Comparison of ENCODE assay signal across 22 mouse cellular contexts in the genomic region with DNA sequence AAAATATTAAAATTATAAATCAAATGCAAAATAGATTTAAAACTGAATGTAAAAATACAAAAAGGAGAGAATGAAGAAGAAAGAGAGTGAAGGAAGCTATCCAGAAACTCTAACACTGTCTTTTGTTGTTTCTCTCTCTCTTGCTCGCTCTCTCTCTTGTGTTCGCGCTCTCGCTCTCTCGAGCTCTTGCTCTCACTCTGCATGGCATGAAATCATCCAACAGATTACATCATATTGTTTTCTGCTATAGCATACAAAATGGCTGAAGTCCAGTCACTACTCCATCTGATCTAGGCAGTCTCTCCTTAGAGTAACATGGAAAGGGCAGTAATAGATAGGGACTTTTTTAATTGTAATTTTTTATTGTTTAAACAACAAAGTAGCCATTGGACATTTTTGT.
DNase-seq lines count a peak whose midpoint lies in the region; ATAC-seq and TF ChIP-seq lines count a peak whose summit lies in the region.
"Had no signal": no experiment of that assay in that cellular context is flagged by ENCODE, and none has a peak within 500 bp of the region (broad histone marks: within the 10 kb centered on the region; RNA-seq: fewer than 3 reads in every experiment).

No protein-coding gene starts in this region.

- H3K9ac ChIP-seq in forebrain, embryonic 14.5 days (ENCODE audit: low read length), result no peak overlapping the region
- no peak overlapping the region for H3K9ac ChIP-seq in forebrain, embryonic 16.5 days (replicated peaks; ENCODE audit: low read depth, low read length)
- H3K9ac ChIP-seq in forebrain, embryonic 15.5 days (replicated peaks), result no peak overlapping the region
- no peak overlapping the region for H3K9ac ChIP-seq in forebrain, postnatal 0 days

- no peak overlapping the region for H3K27ac ChIP-seq in forebrain, embryonic 14.5 days (ENCODE audit: low read depth, low read length)
- H3K27ac ChIP-seq in forebrain, embryonic 16.5 days (ENCODE audit: low read length), result no peak overlapping the region
- H3K27ac ChIP-seq in forebrain, embryonic 15.5 days (replicated peaks), result peak overlapping the region; percentile 52; the same call in 1 of the 2 replicates
- no peak overlapping the region for H3K27ac ChIP-seq in forebrain, postnatal 0 days (ENCODE audit: low read depth, low read length)
- H3K27ac ChIP-seq in left cerebral cortex, adult 2 months, result no peak overlapping the region

- peak; percentile 64 for DNase-seq in forebrain, embryonic 14.5 days (ENCODE audit: low spot score)
- DNase-seq in forebrain, postnatal 0 days, result no peak
- DNase-seq in brain, embryonic 14.5 days (ENCODE audit: low read depth), result peak; percentile 58
- no peak for DNase-seq in left cerebral cortex, adult 2 months (ENCODE audit: extremely low spot score in 1 of 2, low spot score in 2 of 2)
- DNase-seq: adrenal gland, adult 2 months; adrenal gland, adult 8-10 months; adrenal gland, postnatal 10 days; adrenal gland, postnatal 14 days; adrenal gland, postnatal 25 days; adrenal gland, postnatal 36 days; B cell, adult 2 months; cerebellum, adult 11 months; cerebellum, adult 11-12 months; cerebellum, adult 18-20 months; cerebellum, adult 2 months had no signal

- WGBS in forebrain, embryonic 14.5 days, result 25% methylated on average over 5 of the region's 5 CpGs
- WGBS in forebrain, embryonic 16.5 days, result 31% methylated on average over 5 of the region's 5 CpGs
- 40% methylated on average over 5 of the region's 5 CpGs for WGBS in forebrain, embryonic 15.5 days
- WGBS in forebrain, postnatal 0 days, result 42% methylated on average over 5 of the region's 5 CpGs

- peaks cover 9% of the 10 kb centered on the region; the same call in 1 of the 2 replicates for H3K4me1 ChIP-seq in forebrain, embryonic 14.5 days (ENCODE audit: control insufficient read depth, insufficient read depth, low read length)
- peaks cover 13% of the 10 kb centered on the region for H3K4me1 ChIP-seq in forebrain, embryonic 16.5 days (replicated peaks; ENCODE audit: control insufficient read depth, insufficient read depth, low read length)
- H3K4me1 ChIP-seq in forebrain, embryonic 15.5 days, result peaks cover 31% of the 10 kb centered on the region
- H3K4me1 ChIP-seq in forebrain, postnatal 0 days (ENCODE audit: insufficient read depth), result peaks cover 5% of the 10 kb centered on the region; the same call in 1 of the 2 replicates

- intact Hi-C loops in left cerebral cortex, adult 2 months (cut with DNase I), result no loop called here

- no peaks in the 10 kb centered on the region for H3K27me3 ChIP-seq in forebrain, embryonic 14.5 days (replicated peaks; ENCODE audit: control insufficient read depth, insufficient read depth, low read length)
- H3K27me3 ChIP-seq in forebrain, embryonic 16.5 days (replicated peaks; ENCODE audit: control insufficient read depth, insufficient read depth, low read length), result no peaks in the 10 kb centered on the region
- no peaks in the 10 kb centered on the region for H3K27me3 ChIP-seq in forebrain, embryonic 15.5 days
- H3K27me3 ChIP-seq in forebrain, postnatal 0 days (ENCODE audit: insufficient read depth, low read length), result no peaks in the 10 kb centered on the region
- H3K27me3 ChIP-seq: CH12.LX had no signal

- TF ChIP-seq POLR2A in brain, embryonic 14.5 days (IDR thresholded peaks at IDR 0.05; ENCODE audit: borderline replicate concordance, extremely low read depth, insufficient read depth, insufficient read length, poor library complexity, severe bottlenecking), result no peak

- no peak for TF ChIP-seq CTCF in forebrain, postnatal 0 days (IDR thresholded peaks at IDR 0.05; ENCODE audit: low read depth)
- TF ChIP-seq CTCF in brain, embryonic 14.5 days (IDR thresholded peaks at IDR 0.05; ENCODE audit: borderline replicate concordance, extremely low read depth, insufficient read depth, insufficient read length), result no peak
- no peak for TF ChIP-seq CTCF in left cerebral cortex, adult 2 months (IDR thresholded peaks at IDR 0.05)

- no peak overlapping the region for H3K4me3 ChIP-seq in forebrain, embryonic 14.5 days (ENCODE audit: low read depth, low read length)
- no peak overlapping the region for H3K4me3 ChIP-seq in forebrain, embryonic 16.5 days (replicated peaks; ENCODE audit: low read length)
- no peak overlapping the region for H3K4me3 ChIP-seq in forebrain, embryonic 15.5 days
- H3K4me3 ChIP-seq in forebrain, postnatal 0 days (ENCODE audit: low read depth, low read length), result no peak overlapping the region
- H3K4me3 ChIP-seq in left cerebral cortex, adult 2 months, result no peak overlapping the region

- ATAC-seq in forebrain, embryonic 14.5 days, result no peak
- ATAC-seq in forebrain, embryonic 16.5 days, result no peak
- ATAC-seq in forebrain, embryonic 15.5 days (replicated peaks), result no peak
- no peak for ATAC-seq in forebrain, postnatal 0 days
- ATAC-seq: activated CD4-positive, CD25-positive, alpha-beta regulatory T cell, adult 4 months; CD4-positive, CD25-positive, alpha-beta regulatory T cell, adult 4 months; Patski had no signal

- H3K36me3 ChIP-seq in forebrain, embryonic 14.5 days (ENCODE audit: control insufficient read depth, insufficient read depth, low read length), result no peaks in the 10 kb centered on the region
- no peaks in the 10 kb centered on the region for H3K36me3 ChIP-seq in forebrain, embryonic 16.5 days (ENCODE audit: control insufficient read depth, insufficient read depth)
- H3K36me3 ChIP-seq in forebrain, embryonic 15.5 days, result no peaks in the 10 kb centered on the region
- no peaks in the 10 kb centered on the region for H3K36me3 ChIP-seq in forebrain, postnatal 0 days (ENCODE audit: insufficient read depth)
- H3K36me3 ChIP-seq: G1E had no signal

- no peaks in the 10 kb centered on the region for H3K9me3 ChIP-seq in forebrain, embryonic 14.5 days (replicated peaks; ENCODE audit: control insufficient read depth, low read length)
- no peaks in the 10 kb centered on the region for H3K9me3 ChIP-seq in forebrain, embryonic 16.5 days (ENCODE audit: control insufficient read depth, low read length)
- H3K9me3 ChIP-seq in forebrain, embryonic 15.5 days, result no peaks in the 10 kb centered on the region
- no peaks in the 10 kb centered on the region for H3K9me3 ChIP-seq in forebrain, postnatal 0 days (ENCODE audit: low read length)

- no peak overlapping the region for H3K4me2 ChIP-seq in forebrain, embryonic 14.5 days (ENCODE audit: low read length)
- H3K4me2 ChIP-seq in forebrain, embryonic 16.5 days (ENCODE audit: low read length), result no peak overlapping the region
- no peak overlapping the region for H3K4me2 ChIP-seq in forebrain, embryonic 15.5 days (replicated peaks)
- no peak overlapping the region for H3K4me2 ChIP-seq in forebrain, postnatal 0 days (ENCODE audit: low read depth)

Comparison
In these comparisons a context has a peak if more than half of its experiments do, and no peak if none do; other contexts are left out.
1. DNase-seq: peak in forebrain, embryonic 14.5 days (single experiment) and brain, embryonic 14.5 days (single experiment); none in forebrain, postnatal 0 days (single experiment) and left cerebral cortex, adult 2 months (0 of 2).